Mouse (Mus musculus): Measurements from ENCODE around the gene Tdp1.
"Not testable (repeated sequence)": the region's sequence is repeated elsewhere in the genome, so short reads cannot be mapped to it uniquely, and the experiment has no call there.

Tdp1 gene

GRCm38 (mm10) chr12:99956411-99956810 lies 72.1 kb downstream of the Tdp1 start:
- in situ Hi-C loops (cut with MboI; ENCODE audit: low sequenced_read_pairs): no loop called here

- in situ Hi-C loops (cut with MboI; ENCODE audit: low sequenced_read_pairs): no loop called here
Observed at GRCm38 (mm10) chr12:99958068-99959060, 74.0 kb downstream of the Tdp1 start.

GRCm38 (mm10) chr12:99959291-99959690 lies 75.0 kb downstream of the Tdp1 start:
- in situ Hi-C loops (cut with MboI; ENCODE audit: low sequenced_read_pairs): no loop called here

GRCm38 (mm10) chr12:99959930-99960329 lies 75.6 kb downstream of the Tdp1 start:
- in situ Hi-C loops (cut with MboI; ENCODE audit: low sequenced_read_pairs): no loop called here

- in situ Hi-C loops (cut with MboI; ENCODE audit: low sequenced_read_pairs): no loop called here
Observed at GRCm38 (mm10) chr12:99960675-99961074, 76.4 kb downstream of the Tdp1 start.

- in situ Hi-C loops (cut with MboI; ENCODE audit: low sequenced_read_pairs): loop anchor here (5.0 kb wide), 1 partner anchor 138 kb away; no protein-coding TSS in a partner anchor
Observed at GRCm38 (mm10) chr12:99964301-99965202, 80.2 kb downstream of the Tdp1 start, which contains the start of gene Kcnk13. Gene Kcnk13, plus strand, starts transcription at chr12:99964499.

- in situ Hi-C loops (cut with MboI; ENCODE audit: low sequenced_read_pairs): loop anchor here (5.0 kb wide), 1 partner anchor 137 kb away; no protein-coding TSS in a partner anchor
Observed at GRCm38 (mm10) chr12:99965203-99966115, 81.1 kb downstream of the Tdp1 start.

- in situ Hi-C loops (cut with MboI; ENCODE audit: low sequenced_read_pairs): loop anchor here (5.0 kb wide), 1 partner anchor 136 kb away; no protein-coding TSS in a partner anchor
Observed at GRCm38 (mm10) chr12:99966116-99966770, 81.9 kb downstream of the Tdp1 start.

- in situ Hi-C loops (cut with MboI; ENCODE audit: low sequenced_read_pairs): loop anchor here (5.0 kb wide), 1 partner anchor 135 kb away; no protein-coding TSS in a partner anchor
Observed at GRCm38 (mm10) chr12:99966881-99967363, 82.6 kb downstream of the Tdp1 start.

- in situ Hi-C loops (cut with MboI; ENCODE audit: low sequenced_read_pairs): loop anchor here (5.0 kb wide), 1 partner anchor 132 kb away; no protein-coding TSS in a partner anchor
Observed at GRCm38 (mm10) chr12:99969906-99970305, 85.6 kb downstream of the Tdp1 start.

- in situ Hi-C loops (cut with MboI; ENCODE audit: low sequenced_read_pairs): not testable (repeated sequence)
Observed at GRCm38 (mm10) chr12:99971205-99971894, 87.0 kb downstream of the Tdp1 start.

- in situ Hi-C loops (cut with MboI; ENCODE audit: low sequenced_read_pairs): no loop called here
Observed at GRCm38 (mm10) chr12:99972825-99973224, 88.5 kb downstream of the Tdp1 start.

- in situ Hi-C loops (cut with MboI; ENCODE audit: low sequenced_read_pairs): no loop called here
Observed at GRCm38 (mm10) chr12:99973659-99974058, 89.3 kb downstream of the Tdp1 start.

GRCm38 (mm10) chr12:99979541-99979940 lies 95.2 kb downstream of the Tdp1 start:
- in situ Hi-C loops (cut with MboI; ENCODE audit: low sequenced_read_pairs): no loop called here

GRCm38 (mm10) chr12:99986797-99987196 lies 102.5 kb downstream of the Tdp1 start:
- in situ Hi-C loops (cut with MboI; ENCODE audit: low sequenced_read_pairs): no loop called here

GRCm38 (mm10) chr12:99988144-99988543 lies 103.8 kb downstream of the Tdp1 start:
- in situ Hi-C loops (cut with MboI; ENCODE audit: low sequenced_read_pairs): no loop called here

GRCm38 (mm10) chr12:99992362-99992862 lies 108.1 kb downstream of the Tdp1 start:
- in situ Hi-C loops (cut with MboI; ENCODE audit: low sequenced_read_pairs): no loop called here

- in situ Hi-C loops (cut with MboI; ENCODE audit: low sequenced_read_pairs): no loop called here
Observed at GRCm38 (mm10) chr12:99993146-99993890, 109.0 kb downstream of the Tdp1 start.
